Mouse (Mus musculus) lung, postnatal 4 days (tissue): ENCODE measurements around the gene Dguok.
A peak's percentile ranks its signal among the peaks of the same experiment; 100 is the strongest.

Experiments
- DNase-seq, 2 experiments: peaks; one replicate each; pipeline ENCODE4 v3.0.0; 2021

Dguok gene

GRCm38 (mm10) chr6:83455328-83456130 is 51.2 kb downstream of the Dguok start:
- DNase-seq, result peak; percentile 60 to 67

DNA sequence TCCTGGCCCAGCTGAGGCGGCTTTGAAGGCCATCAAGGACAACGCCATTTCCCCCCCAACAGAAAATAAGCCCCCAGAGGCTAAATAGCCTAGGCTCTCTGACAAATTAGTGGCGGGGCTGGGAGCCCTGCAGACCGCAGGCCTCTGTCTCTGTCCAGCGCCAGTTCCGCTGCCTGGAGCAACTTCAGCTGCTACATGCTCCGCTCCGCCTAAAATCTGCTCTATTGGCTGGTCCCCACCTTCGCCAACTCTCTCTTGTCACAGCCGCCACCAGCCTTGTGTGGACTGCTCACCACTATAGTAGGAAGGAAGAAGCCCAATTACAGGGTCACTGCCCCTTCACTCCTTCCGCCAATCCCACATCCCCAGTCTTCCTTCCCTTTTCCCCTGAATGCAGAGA is 53.1 kb downstream of the Dguok start:
- peak in 1 of 2 experiments; percentile 33 for DNase-seq

GRCm38 (mm10) chr6:83450451-83451303 is 56.1 kb downstream of the Dguok start:
- no peak for DNase-seq

GRCm38 (mm10) chr6:83449440-83449839 is 57.3 kb downstream of the Dguok start:
- no peak for DNase-seq

- DNase-seq, result no peak
Measured at GRCm38 (mm10) chr6:83448911-83449310, 57.9 kb downstream of the Dguok start.

DNA sequence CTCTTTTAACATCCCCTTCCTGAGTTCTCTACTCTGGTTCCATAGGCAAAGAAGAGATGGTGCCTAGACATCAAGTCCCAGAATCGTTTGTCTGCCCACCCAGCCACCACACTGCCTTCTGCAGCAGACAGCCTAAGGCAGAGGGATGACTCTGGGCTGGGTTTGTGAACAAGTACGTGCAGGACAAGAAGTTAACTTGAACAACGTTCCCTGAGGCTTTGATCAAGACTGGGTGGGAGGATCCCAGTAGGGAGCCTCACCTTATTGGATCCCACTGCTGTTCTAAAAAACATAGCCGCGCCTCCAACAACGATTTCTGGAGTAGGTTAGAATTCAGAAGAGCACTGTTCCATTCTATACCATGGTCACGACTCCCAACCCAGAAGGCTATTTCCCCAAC is 59.7 kb downstream of the Dguok start:
- DNase-seq, result no peak

- no peak for DNase-seq
Measured at GRCm38 (mm10) chr6:83445796-83446195, 61.0 kb downstream of the Dguok start.

DNA sequence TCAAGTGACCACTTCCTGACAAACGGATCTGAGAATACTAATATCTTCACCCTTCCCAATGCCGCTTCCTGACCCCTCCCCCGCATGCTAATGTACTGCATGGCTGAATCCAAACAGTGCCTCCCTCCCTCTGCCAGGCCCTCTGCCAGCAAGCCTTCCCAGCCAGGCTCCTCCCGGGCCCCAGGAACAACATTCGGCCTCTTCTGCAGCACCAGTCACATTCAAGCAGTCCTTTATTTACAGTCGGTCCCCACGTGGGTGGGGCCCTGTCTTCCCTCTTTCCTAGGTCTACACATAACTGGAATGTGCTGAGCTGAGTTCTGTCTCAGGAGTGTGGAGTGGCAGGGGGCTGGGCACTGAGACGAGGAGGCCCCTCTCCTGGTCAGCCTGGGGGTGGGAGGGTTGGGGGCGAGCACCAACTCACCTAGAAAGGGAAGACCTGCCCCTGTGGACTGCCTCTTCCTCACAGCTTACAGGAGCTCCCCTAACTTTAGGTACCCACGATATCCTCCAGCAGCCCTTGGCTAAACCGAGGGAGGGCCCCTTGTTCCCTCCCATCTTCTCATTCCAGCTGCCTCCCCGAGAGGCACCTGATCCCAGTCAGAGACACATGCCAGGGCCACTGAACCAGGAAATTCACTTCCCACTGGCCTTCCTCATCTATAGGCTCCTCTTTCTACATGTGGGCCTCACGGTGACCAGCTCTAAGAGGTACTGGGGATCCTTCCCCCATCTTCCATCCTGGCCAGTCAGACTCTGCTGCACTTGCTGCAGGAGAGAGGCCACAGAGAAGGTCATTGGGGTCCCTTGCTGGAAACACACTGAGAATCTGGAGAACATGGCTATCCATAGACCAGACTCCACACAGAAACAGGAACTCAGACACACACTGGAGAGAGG is 63.1 kb downstream of the Dguok start:
- peak; percentile 89 to 95 for DNase-seq

GRCm38 (mm10) chr6:83442639-83443038 is 64.1 kb downstream of the Dguok start:
- DNase-seq, result no peak

GRCm38 (mm10) chr6:83441259-83442061 is 65.3 kb downstream of the Dguok start:
- DNase-seq, result peak; percentile 92 to 96

DNA sequence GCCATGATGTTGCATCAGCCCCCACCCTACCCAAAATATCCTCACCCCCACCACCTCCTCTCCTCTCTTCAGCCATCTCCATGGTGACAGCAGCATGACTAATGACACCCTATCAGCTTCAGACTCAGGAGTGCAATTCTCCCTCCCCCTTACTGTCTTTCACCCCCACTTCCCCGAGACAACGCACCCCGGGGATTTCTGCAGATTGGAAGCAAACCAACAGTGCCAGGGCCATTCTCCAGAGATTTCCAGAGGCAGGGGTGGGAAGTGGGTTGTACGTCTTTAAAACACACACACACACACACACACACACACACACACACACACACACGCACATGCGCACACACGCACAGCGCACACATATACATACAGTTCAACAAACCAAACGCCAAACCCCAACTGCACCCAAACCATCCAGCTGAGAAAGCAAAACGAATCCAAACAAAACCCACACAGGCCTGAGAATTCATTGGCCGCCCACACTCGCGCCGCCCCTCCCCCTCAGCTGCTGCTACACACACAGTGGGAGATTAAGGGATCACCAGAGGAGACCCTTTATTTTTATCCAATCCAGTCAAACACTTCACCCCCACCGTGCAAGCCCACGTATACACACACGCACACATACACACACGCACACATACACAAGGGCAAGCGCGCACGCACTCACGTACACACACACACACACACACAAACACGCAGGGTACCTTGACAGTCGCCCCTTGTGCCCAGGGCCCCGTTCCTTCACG is 66.1 kb downstream of the Dguok start:
- DNase-seq, result peak; percentile 78 to 83

DNA sequence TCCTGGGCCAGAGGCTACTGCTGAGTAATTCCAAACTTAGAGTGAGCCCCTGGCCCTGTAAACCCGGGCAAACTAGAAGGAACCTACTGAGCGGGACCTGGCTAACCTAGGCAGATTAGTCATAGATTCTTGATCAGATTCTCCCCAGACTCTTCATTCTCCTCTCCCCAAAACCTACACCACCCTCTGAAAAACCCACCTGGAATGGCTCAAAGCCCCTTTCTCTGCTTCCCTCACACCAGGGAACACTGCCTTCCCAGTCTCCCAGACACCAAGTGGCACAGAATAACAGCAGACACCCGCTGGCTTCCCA is 66.6 kb downstream of the Dguok start:
- no peak for DNase-seq

GRCm38 (mm10) chr6:83439781-83440180 is 67.0 kb downstream of the Dguok start:
- DNase-seq, result no peak

- DNase-seq, result no peak
Measured at GRCm38 (mm10) chr6:83439119-83439767, 67.5 kb downstream of the Dguok start.

- no peak for DNase-seq
Measured at GRCm38 (mm10) chr6:83438584-83438983, 68.2 kb downstream of the Dguok start.

- no peak for DNase-seq
Measured at GRCm38 (mm10) chr6:83437802-83438201, 69.0 kb downstream of the Dguok start.

- no peak for DNase-seq
Measured at GRCm38 (mm10) chr6:83437225-83437624, 69.5 kb downstream of the Dguok start.

DNA sequence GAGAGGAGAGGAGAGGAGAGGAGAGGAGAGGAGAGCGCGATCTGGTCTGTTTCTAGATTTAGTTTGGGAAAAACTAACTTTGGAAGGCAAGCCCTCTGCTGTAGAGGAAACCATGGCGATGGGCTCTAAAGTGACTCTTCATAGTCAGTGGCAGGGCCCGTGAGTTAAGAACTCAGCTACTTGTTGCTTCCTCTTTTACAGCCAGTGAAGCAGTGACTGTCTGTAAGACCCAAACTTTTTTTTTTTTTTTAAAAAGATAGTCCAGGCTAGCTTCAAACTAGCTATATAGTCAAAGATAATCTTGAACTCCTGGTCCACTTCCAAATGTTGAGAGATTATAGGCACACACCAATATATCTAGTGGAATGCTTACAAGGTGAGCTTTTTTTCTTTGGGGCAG is 70.2 kb downstream of the Dguok start:
- no peak for DNase-seq

DNA sequence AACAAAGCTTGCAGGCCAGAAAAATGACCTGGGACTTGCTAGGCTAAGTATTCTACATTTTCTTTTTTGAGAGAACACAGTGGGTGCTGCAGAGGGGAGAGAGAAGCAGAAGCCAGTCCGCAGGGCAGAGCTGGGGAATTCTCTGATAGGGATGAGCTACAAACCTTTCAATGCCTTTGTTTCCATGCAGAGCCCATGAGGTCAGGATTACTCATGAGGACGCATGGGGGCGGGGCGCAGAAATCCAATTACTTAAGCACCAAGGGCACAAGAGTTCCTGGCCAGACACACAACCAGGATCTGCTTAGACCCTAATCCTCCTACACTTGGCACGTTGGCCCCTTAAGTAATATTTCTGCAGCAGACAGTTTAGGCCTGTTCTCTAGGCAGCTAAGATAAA is 71.6 kb downstream of the Dguok start:
- peak in 1 of 2 experiments; percentile 26 for DNase-seq

- peak in 1 of 2 experiments; percentile 27 for DNase-seq
Measured at GRCm38 (mm10) chr6:83433546-83433945, 73.2 kb downstream of the Dguok start.

- DNase-seq, result no peak
Measured at GRCm38 (mm10) chr6:83432966-83433365, 73.8 kb downstream of the Dguok start.
